Mouse (Mus musculus) hindbrain, embryonic 10.5 days (tissue): ENCODE results near the gene Abcf3. TPM values are rescaled to one million over a fixed set of nuclear protein-coding genes. Genes with fewer than 3 reads are reported as not detected.
A peak's percentile ranks its signal among the peaks of the same experiment; 100 is the strongest.

Experiments used
- DNase-seq: peaks from one replicate; pipeline ENCODE4 v3.0.0-alpha.2; 2017; ENCODE audit warnings: low spot score
- H3K27ac ChIP-seq: fragments of 300-500 bp; sonication (generic); 2 replicates; pipeline ENCODE4 v1.5.1; 2016; ENCODE audit warnings: mild to moderate bottlenecking, moderate library complexity
- H3K27me3 ChIP-seq: fragments of 300-500 bp; sonication (generic); 2 replicates; pipeline ENCODE4 v1.6.1; 2016; ENCODE audit warnings: mild to moderate bottlenecking; ENCODE audit not compliant: poor library complexity, insufficient read depth, severe bottlenecking
- H3K36me3 ChIP-seq: fragments of 300-500 bp; sonication (generic); 2 replicates; pipeline ENCODE4 v1.6.1; 2016; ENCODE audit warnings: mild to moderate bottlenecking, moderate library complexity
- H3K4me1 ChIP-seq: fragments of 300-500 bp; sonication (generic); replicated peaks from 2 replicates; pipeline ENCODE4 v1.6.1; 2016; ENCODE audit warnings: mild to moderate bottlenecking
- H3K4me3 ChIP-seq: fragments of 300-500 bp; sonication (generic); 2 replicates; pipeline ENCODE4 v1.5.1; 2016; ENCODE audit warnings: mild to moderate bottlenecking, moderate library complexity
- H3K9me3 ChIP-seq: fragments of 300-500 bp; sonication (generic); 2 replicates; pipeline ENCODE4 v1.6.1; 2016; ENCODE audit warnings: mild to moderate bottlenecking, moderate library complexity
- WGBS: fragments of 180-500 bp; shearing (Covaris S2); methylation state at CpG from one replicate; pipeline ENCODE4 v1.1.7; 2016; 5-methylcytosine and 5-hydroxymethylcytosine counted together
- microRNA counts: library from miRNA; unstranded; fragments of <30 nt; microRNA quantifications from one replicate; lab custom pipeline; 2017
- polyA plus RNA-seq: library from polyadenylated mRNA; unstranded; fragments of >200 nt; fragmentation: Nextera tagmentation; extraction: Ambion mirVana; gene quantifications from 2 replicates; pipeline ENCODE4 v1.2.1, GENCODE M21; 2016

The Abcf3 gene
- polyA plus RNA-seq, 1 experiment from 2014 or later = 59.4 TPM

DNA sequence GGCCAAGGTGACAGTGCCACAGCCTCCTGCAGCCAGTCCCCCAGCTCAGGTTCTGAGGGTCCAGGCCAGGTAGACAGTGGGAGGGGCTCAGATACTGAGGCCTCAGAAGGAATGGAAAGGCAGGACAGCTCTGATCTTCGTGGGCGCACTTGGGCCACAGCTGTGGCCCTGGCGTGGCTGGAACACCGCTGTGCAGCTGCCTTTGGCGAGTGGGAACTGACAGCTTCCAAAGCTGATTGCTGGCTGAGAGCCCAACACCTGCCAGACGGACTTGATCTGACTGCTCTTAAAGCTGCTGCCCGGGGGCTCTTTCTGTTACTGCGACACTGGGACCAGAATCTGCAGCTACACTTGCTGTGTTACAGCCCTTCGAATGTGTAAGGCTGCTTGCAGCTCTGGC, 56.3 kb downstream of the Abcf3 start:
- Histone ChIP-seq H3K27ac (no peak overlapping the region), H3K36me3 (peaks cover 59% of the 10 kb centered on the region), H3K4me3 (no peak overlapping the region), H3K27me3 (no peaks in the 10 kb centered on the region), H3K4me1 (peaks cover 13% of the 10 kb centered on the region), H3K9me3 (no peaks in the 10 kb centered on the region)
- WGBS = 86% methylated on average over 9 of the region's 9 CpGs
- no peak for DNase-seq

DNA sequence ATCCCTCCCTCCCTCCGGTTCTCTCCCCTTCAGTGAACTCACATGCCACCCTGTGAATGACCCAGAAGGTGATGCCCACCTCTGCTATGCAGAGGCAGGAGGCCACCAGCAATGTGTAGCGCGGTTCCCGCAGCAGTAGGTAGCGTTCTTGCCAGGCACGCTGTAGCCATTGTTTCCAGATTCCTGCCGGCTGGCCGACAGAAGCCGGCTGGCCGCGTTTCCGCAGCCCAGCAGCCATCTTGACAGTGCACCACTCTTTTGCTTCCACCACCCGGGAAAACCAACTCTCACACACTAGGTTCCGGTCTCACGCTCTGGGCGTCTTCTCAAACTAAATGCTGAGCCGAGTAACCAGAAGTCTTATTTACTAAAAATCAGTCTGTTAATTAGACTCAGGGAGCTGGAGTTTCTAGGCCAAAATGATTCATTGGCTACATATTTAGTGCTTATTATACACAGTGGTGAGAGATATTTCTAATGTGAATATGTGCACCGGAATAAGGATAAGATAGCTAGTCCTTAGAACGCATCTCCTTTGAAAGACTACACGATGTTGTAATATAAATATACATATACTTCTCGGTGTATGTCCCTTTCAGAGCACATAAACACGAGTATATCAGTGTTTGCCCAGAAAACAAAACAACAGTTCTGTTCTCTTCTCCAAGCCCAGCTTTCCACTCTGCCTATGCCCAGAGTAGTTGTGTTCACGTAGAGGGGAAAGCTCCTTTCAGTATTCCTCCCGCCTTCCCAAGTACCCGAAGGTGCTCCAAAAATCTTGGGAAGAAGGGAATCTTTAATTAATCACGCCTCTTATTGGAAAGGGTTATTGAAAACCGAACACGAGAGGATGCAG, 62.4 kb downstream of the Abcf3 start:
- peaks cover 27% of the 10 kb centered on the region for H3K4me1 ChIP-seq
- no peaks in the 10 kb centered on the region for H3K27me3 ChIP-seq
- H3K4me3 ChIP-seq = peak overlapping the region; percentile 88
- DNase-seq = peak; percentile 85
- WGBS = under 1% methylated on average over 28 of the region's 28 CpGs
- H3K9me3 ChIP-seq = no peaks in the 10 kb centered on the region
- peaks cover 46% of the 10 kb centered on the region for H3K36me3 ChIP-seq
- peak overlapping the region; percentile 95 for H3K27ac ChIP-seq

MicroRNAs encoded within 50 kb of the gene (microRNA counts, 519-probe panel; counts per million panel counts)
- 4,362 counts per million, percentile 91 among the panel's probes with 10 or more counts for microRNA mmu-miR-1224 (lab: Ali Mortazavi, UCI)

Other genes starting within 250 kb of the Abcf3 start
- gene Parl, start 246.2 kb upstream of the Abcf3 start, polyA plus RNA-seq = 118 and 133 TPM in 2 replicates
- not detected in 2 replicates for gene Cyp2ab1, start 223.2 kb upstream of the Abcf3 start, polyA plus RNA-seq
- gene Abcc5, start 122.2 kb upstream of the Abcf3 start, polyA plus RNA-seq = 63.6 and 65.8 TPM in 2 replicates
- 150 and 153 TPM in 2 replicates for gene Eif2b5, start 49.8 kb upstream of the Abcf3 start, polyA plus RNA-seq
- gene Dvl3, start 31.6 kb upstream of the Abcf3 start, polyA plus RNA-seq = 32.6 and 51.1 TPM in 2 replicates
- 705 and 825 TPM in 2 replicates for gene Ap2m1, start 13.1 kb upstream of the Abcf3 start, polyA plus RNA-seq
- 2.9 and 4.0 TPM in 2 replicates for gene Vwa5b2, start 40.9 kb downstream of the Abcf3 start, polyA plus RNA-seq
- gene Eef1akmt4, start 63.0 kb downstream of the Abcf3 start, polyA plus RNA-seq = 33.4 and 38.8 TPM in 2 replicates
- gene Gm49333, start 63.0 kb downstream of the Abcf3 start, polyA plus RNA-seq = 0.18 TPM in 1 of 2 replicates, not detected in the other
- 59.2 and 61.3 TPM in 2 replicates for gene Alg3, start 63.2 kb downstream of the Abcf3 start, polyA plus RNA-seq
- 2.6 and 4.2 TPM in 2 replicates for gene Camk2n2, start 72.7 kb downstream of the Abcf3 start, polyA plus RNA-seq
- 4.2 TPM in 2 replicates for gene Ece2, start 81.3 kb downstream of the Abcf3 start, polyA plus RNA-seq
- 466 and 503 TPM in 2 replicates for gene Psmd2, start 103.1 kb downstream of the Abcf3 start, polyA plus RNA-seq
- gene Eif4g1, start 119.7 kb downstream of the Abcf3 start, polyA plus RNA-seq = 181 and 224 TPM in 2 replicates
- 6.7 and 9.4 TPM in 2 replicates for gene Fam131a, start 144.7 kb downstream of the Abcf3 start, polyA plus RNA-seq
- 114 and 140 TPM in 2 replicates for gene Polr2h, start 169.1 kb downstream of the Abcf3 start, polyA plus RNA-seq
- 15.5 and 22.1 TPM in 2 replicates for gene Clcn2, start 169.2 kb downstream of the Abcf3 start, polyA plus RNA-seq
- gene Chrd, start 184.6 kb downstream of the Abcf3 start, polyA plus RNA-seq = 1.6 and 3.6 TPM in 2 replicates
- 0.30 and 0.77 TPM in 2 replicates for gene Thpo, start 185.9 kb downstream of the Abcf3 start, polyA plus RNA-seq